Mouse (Mus musculus) neural tube, embryonic 13.5 days (tissue): Measurements from ENCODE around the gene Taar1. TPM values are rescaled to one million over a fixed set of nuclear protein-coding genes. Genes with fewer than 3 reads are reported as not detected.

Source experiments
- ATAC-seq: fragments of 200-750 bp; cut with Nextera tagmentation; 2 replicates; pipeline ENCODE4 v1.8.0; 2017; ENCODE audit warnings: low read depth, mild to moderate bottlenecking, moderate TSS enrichment, moderate library complexity
- H3K27ac ChIP-seq: fragments of 300-500 bp; sonication (generic); replicated peaks from 2 replicates; pipeline ENCODE4 v1.5.1; 2015; ENCODE audit warnings: moderate library complexity, mild to moderate bottlenecking, inconsistent platforms
- H3K27me3 ChIP-seq: fragments of 300-500 bp; sonication (generic); 2 replicates; pipeline ENCODE4 v1.6.1; 2015; ENCODE audit warnings: mild to moderate bottlenecking, inconsistent platforms
- H3K36me3 ChIP-seq: fragments of 300-500 bp; sonication (generic); 2 replicates; pipeline ENCODE4 v1.6.1; 2015; ENCODE audit warnings: mild to moderate bottlenecking, inconsistent platforms
- H3K4me1 ChIP-seq: fragments of 300-500 bp; sonication (generic); replicated peaks from 2 replicates; pipeline ENCODE4 v1.6.1; 2015; ENCODE audit warnings: inconsistent platforms
- H3K4me2 ChIP-seq: fragments of 300-500 bp; sonication (generic); 2 replicates; pipeline ENCODE4 v1.6.1; 2015; ENCODE audit warnings: inconsistent platforms, mild to moderate bottlenecking, moderate library complexity
- H3K4me3 ChIP-seq: fragments of 300-500 bp; sonication (generic); 2 replicates; pipeline ENCODE4 v1.5.1; 2015; ENCODE audit warnings: mild to moderate bottlenecking, inconsistent platforms
- H3K9ac ChIP-seq: fragments of 300-500 bp; sonication (generic); 2 replicates; pipeline ENCODE4 v1.6.1; 2015; ENCODE audit warnings: moderate library complexity, mild to moderate bottlenecking, inconsistent platforms
- H3K9me3 ChIP-seq: fragments of 300-500 bp; sonication (generic); 2 replicates; pipeline ENCODE4 v1.6.1; 2016; ENCODE audit warnings: inconsistent platforms
- WGBS: fragments of 180-500 bp; shearing (Covaris S2); methylation state at CpG from one replicate; pipeline ENCODE4 v1.1.7; 2015; 5-methylcytosine and 5-hydroxymethylcytosine counted together
- polyA plus RNA-seq: library from polyadenylated mRNA; unstranded; fragments of >200 nt; fragmentation: Nextera tagmentation; extraction: Ambion mirVana; gene quantifications from 2 replicates; pipeline ENCODE4 v1.2.1, GENCODE M21; 2015

Taar1 gene
- polyA plus RNA-seq, 1 experiment from 2014 or later: not detected

DNA sequence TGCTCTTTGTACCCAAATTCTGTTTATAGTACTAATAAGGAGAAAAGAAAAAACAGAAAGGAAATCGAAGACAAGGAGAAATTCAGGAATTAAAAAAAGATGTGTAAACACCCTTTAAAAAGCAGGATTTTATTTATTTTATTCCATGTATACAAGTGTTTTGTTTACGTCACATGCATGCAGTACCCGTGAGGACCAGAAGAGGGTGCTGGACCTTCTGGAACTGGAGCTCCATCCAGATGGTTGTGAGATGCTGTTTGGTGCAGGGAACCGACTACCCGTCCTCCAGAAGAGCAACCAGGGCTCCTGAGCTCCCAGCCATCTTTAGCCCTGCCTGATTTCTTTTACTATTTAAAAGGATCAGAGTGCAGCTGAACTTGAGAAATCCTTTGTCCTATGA, 22.3 kb downstream of the Taar1 start:
- Histone ChIP-seq H3K9ac (no peak overlapping the region), H3K27me3 (no peaks in the 10 kb centered on the region), H3K4me2 (no peak overlapping the region), H3K36me3 (no peaks in the 10 kb centered on the region), H3K9me3 (no peaks in the 10 kb centered on the region), H3K4me3 (no peak overlapping the region), H3K27ac (no peak overlapping the region), H3K4me1 (peaks cover 7% of the 10 kb centered on the region)
- WGBS: 76% methylated on average over 5 of the region's 5 CpGs
- ATAC-seq: no peak

- ATAC-seq: no peak
- Histone ChIP-seq H3K9me3 (no peaks in the 10 kb centered on the region), H3K4me1 (no peaks in the 10 kb centered on the region), H3K4me2 (no peak overlapping the region), H3K27me3 (no peaks in the 10 kb centered on the region), H3K4me3 (no peak overlapping the region), H3K27ac (no peak overlapping the region), H3K9ac (no peak overlapping the region), H3K36me3 (no peaks in the 10 kb centered on the region)
- WGBS: 75% methylated on average over 7 of the region's 7 CpGs
Measured at GRCm38 (mm10) chr10:23948026-23948425, 27.9 kb downstream of the Taar1 start.

- 89% methylated on average over 16 of the region's 16 CpGs for WGBS
- no peak within 1 kb of the TSS for H3K4me2 ChIP-seq
- no peaks in the 10 kb centered on the region for H3K9me3 ChIP-seq
- no peaks in the 10 kb centered on the region for H3K36me3 ChIP-seq
- no peaks in the 10 kb centered on the region for H3K4me1 ChIP-seq
- no peaks in the 10 kb centered on the region for H3K27me3 ChIP-seq
- H3K9ac ChIP-seq: no peak within 1 kb of the TSS
- no peak for ATAC-seq
- H3K4me3 ChIP-seq: no peak within 1 kb of the TSS
- no peak within 1 kb of the TSS for H3K27ac ChIP-seq
Measured at GRCm38 (mm10) chr10:23949508-23950005, 29.4 kb downstream of the Taar1 start, which contains the start of gene Taar3. Taar3 (plus strand) TSS chr10:23949558.

DNA sequence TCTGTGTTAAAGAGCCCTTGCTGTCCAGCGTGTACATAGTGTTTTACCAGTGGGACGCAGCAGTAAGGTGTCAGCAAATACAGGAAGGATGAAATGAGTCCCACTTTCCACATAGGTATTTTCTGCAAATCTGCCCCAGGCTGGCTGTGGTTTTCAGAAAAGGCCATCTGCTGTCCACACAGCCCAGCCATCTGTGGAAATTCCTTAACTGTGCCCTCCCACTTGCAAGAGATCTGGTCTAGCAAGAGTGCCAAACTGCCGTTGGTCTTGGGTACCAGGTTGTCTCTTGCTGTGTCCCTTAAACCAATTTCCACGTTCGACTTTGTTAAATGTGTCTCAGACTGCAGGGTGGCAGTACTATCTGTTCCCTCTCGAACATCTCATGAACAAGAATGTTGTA, 31.6 kb downstream of the Taar1 start:
- no peak for ATAC-seq
- Histone ChIP-seq H3K27me3 (no peaks in the 10 kb centered on the region), H3K9me3 (no peaks in the 10 kb centered on the region), H3K27ac (no peak overlapping the region), H3K4me3 (no peak overlapping the region), H3K4me2 (no peak overlapping the region), H3K36me3 (no peaks in the 10 kb centered on the region), H3K4me1 (no peaks in the 10 kb centered on the region), H3K9ac (no peak overlapping the region)
- 87% methylated on average over 6 of the region's 6 CpGs for WGBS

GRCm38 (mm10) chr10:23959071-23959470, 38.9 kb downstream of the Taar1 start:
- no peak overlapping the region for H3K27ac ChIP-seq
- H3K4me1 ChIP-seq: no peaks in the 10 kb centered on the region
- no peak overlapping the region for H3K4me3 ChIP-seq
- no peak overlapping the region for H3K4me2 ChIP-seq
- no peak overlapping the region for H3K9ac ChIP-seq
- H3K9me3 ChIP-seq: no peaks in the 10 kb centered on the region
- no peaks in the 10 kb centered on the region for H3K36me3 ChIP-seq
- 71% methylated on average over 3 of the region's 3 CpGs for WGBS
- no peaks in the 10 kb centered on the region for H3K27me3 ChIP-seq
- no peak for ATAC-seq

- no peak within 1 kb of the TSS for H3K27ac ChIP-seq
- no peaks in the 10 kb centered on the region for H3K27me3 ChIP-seq
- H3K9ac ChIP-seq: no peak within 1 kb of the TSS
- H3K4me3 ChIP-seq: no peak within 1 kb of the TSS
- no peaks in the 10 kb centered on the region for H3K4me1 ChIP-seq
- WGBS: 88% methylated on average over 13 of the region's 13 CpGs
- no peaks in the 10 kb centered on the region for H3K36me3 ChIP-seq
- no peak for ATAC-seq
- H3K4me2 ChIP-seq: no peak within 1 kb of the TSS
- H3K9me3 ChIP-seq: no peaks in the 10 kb centered on the region
Measured at GRCm38 (mm10) chr10:23960444-23960915, 40.3 kb downstream of the Taar1 start, which contains the start of gene Taar4. Taar4 (plus strand) TSS chr10:23960494.

- H3K27ac ChIP-seq: no peak overlapping the region
- no peak for ATAC-seq
- H3K27me3 ChIP-seq: no peaks in the 10 kb centered on the region
- H3K9ac ChIP-seq: no peak overlapping the region
- H3K9me3 ChIP-seq: no peaks in the 10 kb centered on the region
- 57% methylated on average over 3 of the region's 3 CpGs for WGBS
- H3K36me3 ChIP-seq: no peaks in the 10 kb centered on the region
- no peaks in the 10 kb centered on the region for H3K4me1 ChIP-seq
- H3K4me2 ChIP-seq: no peak overlapping the region
- no peak overlapping the region for H3K4me3 ChIP-seq
Measured at GRCm38 (mm10) chr10:23963444-23963843, 43.3 kb downstream of the Taar1 start.

DNA sequence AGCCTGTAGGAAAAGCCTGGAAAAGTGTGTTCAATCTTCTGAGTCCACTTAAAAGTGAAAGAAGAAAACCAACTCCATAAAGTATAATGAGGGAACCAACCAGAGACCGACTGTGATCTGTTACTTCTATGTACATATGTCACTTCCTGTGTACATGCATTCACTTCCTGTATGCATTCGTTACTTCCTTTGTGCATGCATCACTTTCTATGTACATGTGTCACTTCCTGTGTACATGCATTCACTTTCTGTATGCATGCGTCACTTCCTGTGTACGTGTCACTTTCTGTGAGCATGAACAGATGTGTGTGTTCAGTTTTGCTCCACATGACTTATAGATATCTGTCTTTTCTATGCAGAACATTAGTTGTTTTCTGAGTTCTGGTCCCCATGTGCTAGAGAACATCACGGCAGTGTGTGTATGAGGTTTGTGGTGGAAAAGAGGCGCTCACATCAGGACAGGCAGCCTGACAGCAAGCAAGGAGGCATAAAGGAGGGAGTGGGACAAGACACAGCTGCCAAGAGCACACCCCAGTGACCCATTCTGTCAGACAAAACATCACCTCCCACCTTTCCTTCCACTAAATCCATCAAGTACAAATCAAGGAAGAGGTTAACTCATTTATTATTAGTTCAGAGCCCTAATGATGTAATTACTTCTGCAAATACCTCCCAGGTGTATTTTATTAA, 44.9 kb downstream of the Taar1 start:
- H3K36me3 ChIP-seq: no peaks in the 10 kb centered on the region
- H3K9me3 ChIP-seq: no peaks in the 10 kb centered on the region
- no peak overlapping the region for H3K4me3 ChIP-seq
- ATAC-seq: no peak
- no peaks in the 10 kb centered on the region for H3K4me1 ChIP-seq
- WGBS: 91% methylated on average over 6 of the region's 6 CpGs
- no peak overlapping the region for H3K9ac ChIP-seq
- no peaks in the 10 kb centered on the region for H3K27me3 ChIP-seq
- H3K4me2 ChIP-seq: no peak overlapping the region
- H3K27ac ChIP-seq: no peak overlapping the region

DNA sequence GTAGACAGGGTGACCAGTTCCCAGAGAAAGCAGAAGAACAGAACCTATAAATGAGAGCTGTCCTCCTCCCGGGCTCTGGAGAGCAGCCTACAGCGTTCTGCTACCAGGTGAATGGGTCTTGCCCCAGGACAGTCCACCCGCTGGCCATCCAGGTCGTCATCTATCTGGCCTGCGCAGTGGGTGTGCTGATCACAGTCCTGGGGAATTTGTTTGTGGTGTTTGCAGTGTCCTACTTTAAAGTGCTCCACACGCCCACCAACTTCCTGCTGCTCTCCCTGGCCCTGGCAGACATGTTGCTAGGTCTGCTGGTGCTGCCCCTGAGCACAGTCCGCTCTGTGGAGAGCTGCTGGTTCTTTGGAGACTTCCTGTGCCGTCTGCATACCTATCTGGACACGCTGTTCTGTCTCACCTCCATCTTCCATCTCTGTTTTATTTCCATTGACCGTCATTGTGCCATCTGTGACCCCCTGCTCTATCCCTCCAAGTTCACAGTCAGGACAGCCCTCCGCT, 50.6 kb downstream of the Taar1 start, which contains the start of gene Taar5:
TSS of gene Taar5 (plus strand) at position 51 of the 510 bp plus-strand sequence.
- H3K9ac ChIP-seq: no peak within 1 kb of the TSS
- 92% methylated on average over 11 of the region's 11 CpGs for WGBS

More for the DNA sequence above, 50.6 kb downstream of the Taar1 start, which contains the start of gene Taar5:
- H3K4me3 ChIP-seq: no peak within 1 kb of the TSS
- no peak within 1 kb of the TSS for H3K4me2 ChIP-seq
- H3K27me3 ChIP-seq: no peaks in the 10 kb centered on the region
- H3K4me1 ChIP-seq: no peaks in the 10 kb centered on the region
- no peaks in the 10 kb centered on the region for H3K9me3 ChIP-seq
- no peaks in the 10 kb centered on the region for H3K36me3 ChIP-seq
- no peak for ATAC-seq
- H3K27ac ChIP-seq: no peak within 1 kb of the TSS

Other genes starting within 250 kb of the Taar1 start
- gene Rps12, start 133.1 kb upstream of the Taar1 start, polyA plus RNA-seq: 111 and 141 TPM in 2 replicates
- 19.4 and 21.2 TPM in 2 replicates for gene Slc18b1, start 123.4 kb upstream of the Taar1 start, polyA plus RNA-seq
- not detected in 2 replicates for gene Vnn3, start 68.9 kb upstream of the Taar1 start, polyA plus RNA-seq
- gene Vnn1, start 25.7 kb upstream of the Taar1 start, polyA plus RNA-seq: 0.12 TPM in 1 of 2 replicates, not detected in the other
- gene Taar2, start 18.2 kb downstream of the Taar1 start, polyA plus RNA-seq: 0.20 TPM in 1 of 2 replicates, not detected in the other
- gene Taar3, start 29.2 kb downstream of the Taar1 start, polyA plus RNA-seq: not detected in 2 replicates
- not detected in 2 replicates for gene Taar4, start 40.1 kb downstream of the Taar1 start, polyA plus RNA-seq
- gene Taar5, start 50.4 kb downstream of the Taar1 start, polyA plus RNA-seq: not detected in 2 replicates
- gene Taar6, start 65.3 kb downstream of the Taar1 start, polyA plus RNA-seq: not detected in 2 replicates
- gene Taar7a, start 73.1 kb downstream of the Taar1 start, polyA plus RNA-seq: not detected in 2 replicates
- gene Taar7b, start 79.6 kb downstream of the Taar1 start, polyA plus RNA-seq: not detected in 2 replicates
- gene Taar7d, start 106.9 kb downstream of the Taar1 start, polyA plus RNA-seq: not detected in 2 replicates
- gene Taar7e, start 117.3 kb downstream of the Taar1 start, polyA plus RNA-seq: not detected in 2 replicates
- not detected in 2 replicates for gene Taar7f, start 129.2 kb downstream of the Taar1 start, polyA plus RNA-seq
- not detected in 2 replicates for gene Taar8a, start 156.1 kb downstream of the Taar1 start, polyA plus RNA-seq
- not detected in 2 replicates for gene Taar8b, start 171.9 kb downstream of the Taar1 start, polyA plus RNA-seq
- not detected in 2 replicates for gene Taar8c, start 181.6 kb downstream of the Taar1 start, polyA plus RNA-seq
- gene Taar9, start 189.2 kb downstream of the Taar1 start, polyA plus RNA-seq: not detected in 2 replicates
- gene Stx7, start 228.9 kb downstream of the Taar1 start, polyA plus RNA-seq: 255 and 271 TPM in 2 replicates